Mouse (Mus musculus) neutrophil, adult 65 days (primary cell): Measurements from ENCODE around the gene H6pd. TPM values are rescaled to one million over a fixed set of nuclear protein-coding genes. Genes with fewer than 3 reads are reported as not detected.

Experiments
- total RNA-seq: library from RNA; stranded (reverse); gene quantifications from 2 replicates; pipeline ENCODE4 v1.2.4, GENCODE M21; 2023

H6pd gene
- total RNA-seq = 68.4 and 80.0 TPM in 2 replicates

GRCm38 (mm10) chr4:150008853-150009586 is at the start of gene H6pd:
H6pd (minus strand) TSS chr4:150009023.

DNA sequence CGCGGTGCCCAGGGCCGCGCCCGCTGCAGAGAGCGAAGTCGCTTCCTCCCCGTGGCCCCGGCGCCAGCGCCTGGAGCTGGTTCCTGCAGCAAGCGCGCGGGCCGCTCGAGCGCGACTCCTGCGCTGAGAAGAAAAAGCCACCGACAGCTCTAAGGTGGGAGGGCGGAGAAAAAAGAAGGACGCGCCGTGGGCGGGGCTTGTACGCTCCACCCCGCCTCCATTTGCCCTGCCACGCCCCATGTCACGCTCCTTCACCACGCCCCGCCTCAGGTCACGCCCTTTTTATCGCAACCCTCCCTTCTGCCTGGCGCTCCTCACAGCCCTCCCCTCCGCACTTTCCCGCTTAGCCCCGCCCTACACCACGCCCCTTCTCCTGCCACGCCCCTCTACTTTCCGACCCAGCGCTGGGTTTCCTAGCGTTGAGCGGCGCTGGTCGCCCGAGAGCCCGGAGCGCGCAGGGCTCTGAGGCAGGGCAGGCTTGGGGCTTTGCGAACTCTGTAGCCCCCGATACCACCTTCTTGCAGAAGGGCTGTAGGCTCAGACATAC is 53.9 kb downstream of the H6pd start, which contains the start of gene Spsb1:
TSS of gene Spsb1 (minus strand) at position 151 of the 547 bp plus-strand sequence.

Other genes starting within 250 kb of the H6pd start
- 8.1 and 10.5 TPM in 2 replicates for gene Slc25a33, start 234.7 kb downstream of the H6pd start, total RNA-seq
- gene Spsb1, start 54.0 kb downstream of the H6pd start, total RNA-seq = 2.7 and 3.8 TPM in 2 replicates
- gene Gpr157, start 78.3 kb upstream of the H6pd start, total RNA-seq = 5.5 and 6.9 TPM in 2 replicates
- not detected in 2 replicates for gene Slc2a5, start 110.3 kb upstream of the H6pd start, total RNA-seq
- gene Slc2a7, start 139.9 kb upstream of the H6pd start, total RNA-seq = not detected in 2 replicates
- not detected in 2 replicates for gene Car6, start 192.3 kb upstream of the H6pd start, total RNA-seq
- 308 and 317 TPM in 2 replicates for gene Eno1, start 227.7 kb upstream of the H6pd start, total RNA-seq